Mouse (Mus musculus): ENCODE measurements around the gene Edc4. TPM values are rescaled to one million over a fixed set of nuclear protein-coding genes. Genes with fewer than 3 reads are reported as not detected.

Gene Edc4
- polyA plus RNA-seq, 1 experiment from 2014 or later, result 72.1 TPM

- Histone ChIP-seq H3K4me1 (peaks cover 35% of the 10 kb centered on the region), H3K4me3 (peak within 1 kb of the TSS; percentile 65), H3K4me2 (replicated peaks) (peak within 1 kb of the TSS; percentile 84), H3K9me3 (replicated peaks) (no peaks in the 10 kb centered on the region), H3K27me3 (no peaks in the 10 kb centered on the region), H3K9ac (peak within 1 kb of the TSS; percentile 70), H3K27ac (peak within 1 kb of the TSS; percentile 81), H3K36me3 (no peaks in the 10 kb centered on the region)
- ATAC-seq (ENCODE audit: low FRiP score), result peak; percentile 91
- WGBS, result under 1% methylated on average over 43 of the region's 43 CpGs
Observed at GRCm38 (mm10) chr8:105854715-105855216, 25.9 kb upstream of the Edc4 start, which contains the start of gene Thap11. Gene Thap11 (plus strand): TSS chr8:105855132.

- WGBS, result under 1% methylated on average over 71 of the region's 71 CpGs
- H3K27ac ChIP-seq, result peak overlapping the region; percentile 81
- H3K9me3 ChIP-seq (replicated peaks), result no peaks in the 10 kb centered on the region
- no peaks in the 10 kb centered on the region for H3K36me3 ChIP-seq
- H3K27me3 ChIP-seq, result no peaks in the 10 kb centered on the region
- H3K4me1 ChIP-seq, result peaks cover 35% of the 10 kb centered on the region
- H3K9ac ChIP-seq, result peak overlapping the region; percentile 70
- peak; percentile 20 for ATAC-seq (ENCODE audit: low FRiP score)
- H3K4me3 ChIP-seq, result peak overlapping the region; percentile 65
- peak overlapping the region; percentile 84 for H3K4me2 ChIP-seq (replicated peaks)
Observed at GRCm38 (mm10) chr8:105855248-105856167, 25.2 kb upstream of the Edc4 start.

GRCm38 (mm10) chr8:105856168-105856835 lies 24.4 kb upstream of the Edc4 start:
- peaks cover 31% of the 10 kb centered on the region for H3K4me1 ChIP-seq
- peak overlapping the region; percentile 84 for H3K4me2 ChIP-seq (replicated peaks)
- no peaks in the 10 kb centered on the region for H3K9me3 ChIP-seq (replicated peaks)
- H3K27ac ChIP-seq, result peak overlapping the region; percentile 81; the same call in 1 of the 2 replicates
- H3K36me3 ChIP-seq, result no peaks in the 10 kb centered on the region
- H3K9ac ChIP-seq, result peak overlapping the region; percentile 70
- ATAC-seq (ENCODE audit: low FRiP score), result no peak
- H3K27me3 ChIP-seq, result no peaks in the 10 kb centered on the region
- WGBS, result 24% methylated on average over 15 of the region's 15 CpGs
- H3K4me3 ChIP-seq, result peak overlapping the region; percentile 65

- no peak overlapping the region for H3K4me2 ChIP-seq (replicated peaks)
Observed at GRCm38 (mm10) chr8:105858495-105858894, 22.2 kb upstream of the Edc4 start.

GRCm38 (mm10) chr8:105859314-105859713 lies 21.4 kb upstream of the Edc4 start:
- H3K36me3 ChIP-seq, result no peaks in the 10 kb centered on the region
- no peak for ATAC-seq (ENCODE audit: low FRiP score)
- H3K27ac ChIP-seq, result peak overlapping the region; percentile 93; the same call in 1 of the 2 replicates
- 79% methylated on average over 5 of the region's 5 CpGs for WGBS
- H3K9ac ChIP-seq, result 0 out of 2 replicates have a peak overlapping the region, but pooled peaks have one; percentile 59
- H3K27me3 ChIP-seq, result no peaks in the 10 kb centered on the region
- no peak overlapping the region for H3K4me3 ChIP-seq
- peak overlapping the region; percentile 56; the same call in 1 of the 2 replicates for H3K4me2 ChIP-seq (replicated peaks)
- peaks cover 51% of the 10 kb centered on the region for H3K4me1 ChIP-seq
- H3K9me3 ChIP-seq (replicated peaks), result no peaks in the 10 kb centered on the region

More at GRCm38 (mm10) chr8:105858495-105858894, 22.2 kb upstream of the Edc4 start:
- Histone ChIP-seq H3K27me3 (no peaks in the 10 kb centered on the region), H3K9me3 (replicated peaks) (no peaks in the 10 kb centered on the region), H3K4me3 (no peak overlapping the region), H3K27ac (no peak overlapping the region), H3K36me3 (no peaks in the 10 kb centered on the region), H3K4me1 (peaks cover 47% of the 10 kb centered on the region), H3K9ac (no peak overlapping the region)
- WGBS, result 92% methylated on average over 5 of the region's 5 CpGs
- no peak for ATAC-seq (ENCODE audit: low FRiP score)

GRCm38 (mm10) chr8:105860143-105860981 lies 20.3 kb upstream of the Edc4 start, which contains the start of gene Nutf2:
Gene Nutf2 (plus strand): TSS chr8:105860580.
- Histone ChIP-seq H3K36me3 (no peaks in the 10 kb centered on the region), H3K27ac (peak within 1 kb of the TSS; percentile 93), H3K9ac (peak within 1 kb of the TSS; percentile 94), H3K4me2 (replicated peaks) (peak within 1 kb of the TSS; percentile 73), H3K27me3 (no peaks in the 10 kb centered on the region), H3K4me3 (peak within 1 kb of the TSS; percentile 93), H3K9me3 (replicated peaks) (no peaks in the 10 kb centered on the region), H3K4me1 (peaks cover 51% of the 10 kb centered on the region)
- under 1% methylated on average over 59 of the region's 59 CpGs for WGBS
- ATAC-seq (ENCODE audit: low FRiP score), result peak; percentile 97

- H3K27ac ChIP-seq, result peak overlapping the region; percentile 12; the same call in 1 of the 2 replicates
- H3K9ac ChIP-seq, result peak overlapping the region; percentile 94
- H3K4me3 ChIP-seq, result peak overlapping the region; percentile 93
- no peaks in the 10 kb centered on the region for H3K9me3 ChIP-seq (replicated peaks)
- WGBS, result 0% methylated on average over 1 of the region's 1 CpGs
- H3K4me2 ChIP-seq (replicated peaks), result peak overlapping the region; percentile 73
- ATAC-seq (ENCODE audit: low FRiP score), result no peak
- H3K27me3 ChIP-seq, result no peaks in the 10 kb centered on the region
- H3K4me1 ChIP-seq, result peaks cover 42% of the 10 kb centered on the region
- H3K36me3 ChIP-seq, result peaks cover 11% of the 10 kb centered on the region
Observed at GRCm38 (mm10) chr8:105861951-105862350, 18.7 kb upstream of the Edc4 start.

GRCm38 (mm10) chr8:105866364-105867029 lies 14.2 kb upstream of the Edc4 start:
- H3K36me3 ChIP-seq, result peaks cover 51% of the 10 kb centered on the region

GRCm38 (mm10) chr8:105874301-105874700 lies 6.4 kb upstream of the Edc4 start:
- no peaks in the 10 kb centered on the region for H3K27me3 ChIP-seq
- no peak for ATAC-seq (ENCODE audit: low FRiP score)
- no peak overlapping the region for H3K27ac ChIP-seq
- H3K9ac ChIP-seq, result no peak overlapping the region
- H3K9me3 ChIP-seq (replicated peaks), result no peaks in the 10 kb centered on the region
- H3K4me3 ChIP-seq, result no peak overlapping the region
- H3K4me2 ChIP-seq (replicated peaks), result no peak overlapping the region
- WGBS, result 89% methylated on average over 6 of the region's 6 CpGs
- H3K36me3 ChIP-seq, result peaks cover 71% of the 10 kb centered on the region
- H3K4me1 ChIP-seq, result no peaks in the 10 kb centered on the region

More at GRCm38 (mm10) chr8:105866364-105867029, 14.2 kb upstream of the Edc4 start:
- Histone ChIP-seq H3K4me2 (replicated peaks) (no peak overlapping the region), H3K4me1 (peaks cover 21% of the 10 kb centered on the region), H3K27me3 (no peaks in the 10 kb centered on the region), H3K9ac (no peak overlapping the region), H3K27ac (no peak overlapping the region), H3K9me3 (replicated peaks) (no peaks in the 10 kb centered on the region), H3K4me3 (no peak overlapping the region)
- WGBS, result 88% methylated on average over 6 of the region's 6 CpGs
- no peak for ATAC-seq (ENCODE audit: low FRiP score)

- no peak for ATAC-seq (ENCODE audit: low FRiP score)
- no peaks in the 10 kb centered on the region for H3K9me3 ChIP-seq (replicated peaks)
Observed at GRCm38 (mm10) chr8:105889756-105890465, 9.2 kb downstream of the Edc4 start.

More at GRCm38 (mm10) chr8:105889756-105890465, 9.2 kb downstream of the Edc4 start:
- Histone ChIP-seq H3K27ac (no peak overlapping the region), H3K9ac (no peak overlapping the region), H3K4me2 (replicated peaks) (no peak overlapping the region), H3K4me3 (no peak overlapping the region), H3K27me3 (no peaks in the 10 kb centered on the region), H3K4me1 (peaks cover 9% of the 10 kb centered on the region), H3K36me3 (peaks cover 92% of the 10 kb centered on the region)
- 94% methylated on average over 12 of the region's 12 CpGs for WGBS
